Mouse (Mus musculus) inflammation-experienced regulatory T-cells, adult 6 months (primary cell): ENCODE results near the gene Rnf166. TPM values are rescaled to one million over a fixed set of nuclear protein-coding genes. Genes with fewer than 3 reads are reported as not detected.

Experiments used
- ATAC-seq: one replicate; pipeline ENCODE4 v1.8.0; 2017
- polyA plus RNA-seq, 3 experiments: library from polyadenylated mRNA; unstranded; fragments of 100-300 nt; shearing (Covaris generic); gene quantifications; one replicate each; pipeline ENCODE4 v1.2.1; 2017

Gene Rnf166
- polyA plus RNA-seq, 3 experiments from 2014 or later, result 30.5 to 56.1 (median 31.2) TPM

GRCm38 (mm10) chr8:122469407-122469806, 6.5 kb downstream of the Rnf166 start:
- ATAC-seq, result no peak

DNA sequence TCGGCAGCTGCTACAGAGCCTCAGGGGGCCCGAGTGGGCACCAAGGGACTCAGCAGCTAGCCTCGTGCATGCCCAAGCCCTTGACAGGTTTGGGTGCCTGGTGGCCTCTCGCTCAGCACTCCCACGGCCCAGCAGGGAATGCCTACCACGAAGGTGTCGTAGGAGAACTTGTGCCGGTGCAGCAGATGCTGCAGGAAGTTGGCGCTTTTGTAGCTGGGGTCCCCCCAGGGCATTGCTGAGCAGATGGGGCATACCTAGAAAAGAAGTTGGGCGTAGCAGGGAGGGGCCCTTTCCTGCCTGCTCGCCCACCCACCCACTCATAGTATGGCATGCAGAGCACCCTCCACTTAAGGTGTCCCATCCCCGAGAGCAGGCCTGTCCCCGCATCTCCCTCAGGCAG, 8.0 kb downstream of the Rnf166 start:
- no peak for ATAC-seq

DNA sequence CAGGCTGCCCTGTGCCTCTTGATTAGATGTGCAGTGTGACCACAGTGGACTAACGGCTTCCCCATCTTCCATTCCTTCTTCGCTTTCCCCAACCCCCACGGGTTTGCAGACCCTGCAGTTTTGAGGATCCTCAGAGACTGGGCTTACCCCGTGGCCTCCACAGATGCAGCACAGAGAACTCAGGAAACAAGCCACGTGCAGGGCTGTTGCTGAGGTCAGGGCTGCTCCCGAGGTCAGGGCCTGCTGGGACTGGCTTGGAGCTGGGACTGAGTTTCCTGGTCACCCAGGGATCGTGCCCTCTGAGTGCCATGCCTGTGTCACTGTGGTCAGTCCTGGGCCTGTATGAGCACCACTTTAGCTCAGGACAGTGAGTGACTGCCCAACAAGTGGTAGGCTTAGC, 10.9 kb downstream of the Rnf166 start:
- ATAC-seq, result no peak

DNA sequence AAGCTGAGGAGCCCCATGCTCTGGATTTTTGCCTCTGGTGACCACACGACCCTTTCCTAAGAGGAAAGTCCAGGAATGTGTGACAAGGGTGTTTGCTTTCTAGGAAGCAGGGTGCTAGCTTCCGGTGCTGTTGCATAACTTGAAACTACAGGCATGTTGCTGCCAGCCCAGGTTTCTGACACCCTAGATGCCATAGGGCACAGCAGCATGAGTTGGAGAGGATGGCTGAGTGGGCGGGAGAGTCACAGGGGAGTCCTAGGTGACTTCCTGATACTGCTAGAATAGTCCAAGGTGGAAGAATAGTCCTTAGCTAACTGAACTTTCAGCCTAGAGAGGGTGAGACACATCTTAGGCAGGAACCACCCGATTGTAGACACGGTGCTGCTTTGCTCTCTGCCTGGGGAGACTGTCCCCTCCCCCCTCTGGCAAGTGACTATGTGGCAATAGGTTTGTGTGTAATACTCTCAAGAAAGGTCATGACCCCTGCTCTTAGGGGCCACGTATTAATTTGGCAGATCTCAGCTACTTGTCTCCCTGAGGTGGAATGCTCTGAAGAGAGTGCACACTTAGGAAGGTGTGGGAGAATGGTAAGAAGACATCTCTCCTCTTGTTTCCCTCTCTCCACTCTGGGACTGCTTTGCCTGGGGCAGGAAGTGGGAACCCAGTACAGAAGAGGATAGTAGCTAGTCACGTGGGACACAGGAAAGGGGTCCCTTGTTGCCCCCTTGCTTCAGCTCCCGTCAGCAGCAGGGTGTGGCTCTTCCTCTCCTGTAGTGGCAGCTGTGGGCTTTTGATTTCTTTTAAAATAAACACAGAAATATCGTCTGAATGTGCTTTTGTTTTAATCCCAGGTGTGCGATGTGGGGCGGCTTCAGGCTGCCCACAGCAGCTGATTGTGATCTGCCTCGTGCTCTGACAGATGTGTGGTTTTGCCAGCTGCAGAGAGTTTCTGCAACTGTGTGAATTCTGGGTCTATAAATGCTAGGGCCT, 11.9 kb downstream of the Rnf166 start:
- ATAC-seq, result peak; percentile 29

DNA sequence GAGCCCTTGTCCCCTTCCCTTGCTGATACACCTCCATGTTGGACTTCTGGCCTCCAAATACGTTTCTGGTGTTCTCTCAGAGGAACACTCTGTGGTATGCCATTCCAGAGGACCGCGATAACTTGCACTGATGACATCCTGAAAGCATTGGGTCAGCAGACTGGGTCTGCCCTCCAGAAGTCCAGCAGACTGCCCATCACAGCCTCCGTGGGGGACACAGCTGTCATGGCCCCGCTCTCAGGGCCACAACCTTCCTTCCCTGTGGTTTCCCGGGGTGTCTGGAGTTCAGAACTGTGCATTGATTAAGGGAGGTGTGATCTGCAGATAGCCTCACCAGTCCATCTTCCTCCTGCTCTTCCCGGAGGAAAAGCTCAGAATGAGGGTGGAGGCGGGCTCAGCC, 13.4 kb downstream of the Rnf166 start:
- ATAC-seq, result no peak

DNA sequence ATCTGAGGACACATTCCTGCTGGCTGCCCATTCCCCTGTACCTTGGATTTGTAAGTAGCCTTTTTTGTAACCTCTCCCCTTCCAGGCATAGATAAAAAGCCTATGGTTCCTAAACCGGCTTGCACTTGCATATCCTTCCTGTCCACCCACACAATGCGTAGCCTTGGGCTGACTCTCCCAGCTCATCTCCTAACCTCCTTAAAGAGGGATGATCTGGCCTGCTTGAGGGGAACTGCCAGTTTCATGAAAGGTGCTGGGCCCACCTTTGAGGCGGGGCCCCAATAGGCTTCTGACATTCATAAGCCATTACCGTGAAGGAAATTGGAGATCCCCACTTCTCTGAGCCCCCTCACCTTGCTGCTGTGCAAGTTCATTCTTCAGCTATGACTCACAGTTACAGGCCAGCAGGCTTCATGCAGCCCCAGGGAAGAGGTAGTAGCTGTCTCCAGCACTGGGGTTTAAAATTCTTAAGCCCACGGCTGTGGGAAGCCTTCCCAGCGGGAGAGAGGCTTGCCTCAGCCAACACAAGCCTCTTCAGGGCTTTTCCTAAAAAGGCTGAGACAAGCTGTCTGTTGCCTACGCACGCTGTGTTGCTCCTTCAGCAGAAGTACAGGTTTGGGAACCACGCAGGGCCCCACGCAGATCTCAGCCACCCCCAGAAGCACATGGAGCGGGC, 14.3 kb downstream of the Rnf166 start:
- ATAC-seq, result no peak

DNA sequence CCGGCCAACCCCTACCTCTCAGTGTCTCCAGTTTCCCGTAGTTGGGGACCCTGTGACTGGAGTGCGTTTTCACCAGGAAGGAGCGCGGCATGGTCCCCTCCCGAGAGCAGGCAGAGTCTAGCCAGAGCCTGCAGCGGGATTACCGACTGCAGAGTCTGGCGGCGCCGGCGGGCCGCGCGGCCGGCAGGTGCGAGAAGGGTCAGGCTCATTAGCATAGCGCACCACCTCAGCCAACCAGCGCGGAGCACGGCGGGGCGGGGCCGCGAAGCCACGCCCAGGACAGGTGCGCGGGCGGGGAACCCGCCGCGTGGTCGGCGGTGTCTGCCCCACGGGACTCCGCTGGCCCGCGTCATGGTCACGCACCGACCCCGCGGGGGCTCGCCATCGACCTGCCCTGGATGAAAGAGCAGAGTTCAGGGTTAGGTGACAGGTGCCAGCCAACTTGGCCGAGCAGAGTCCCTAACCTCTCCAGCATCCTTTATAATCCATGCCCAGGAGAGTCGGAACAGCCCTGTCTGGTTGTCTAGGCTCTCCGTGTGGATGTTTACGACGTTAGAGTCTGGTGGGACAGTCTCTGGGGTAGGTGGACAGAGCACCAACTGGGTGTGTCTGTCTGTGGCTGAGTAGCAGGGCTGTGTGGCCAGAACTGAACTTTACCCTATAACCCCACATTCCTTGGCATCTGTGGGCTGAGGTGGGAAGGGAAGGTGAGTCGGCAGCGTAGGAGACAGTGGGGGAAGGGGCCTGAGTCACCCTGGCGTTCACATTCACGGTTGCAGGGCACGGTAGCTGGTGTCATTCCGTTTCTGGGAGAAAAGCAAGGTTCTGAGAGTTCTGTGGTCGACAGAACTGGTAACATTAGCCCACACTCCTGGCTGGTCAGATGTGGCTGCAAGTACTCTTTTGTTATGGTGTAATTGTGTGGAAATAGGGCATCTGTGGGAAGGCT, 15.1 kb downstream of the Rnf166 start, which contains the start of gene Snai3:
TSS of gene Snai3 (minus strand) at position 210 of the 949 bp plus-strand sequence.
- peak; percentile 40 for ATAC-seq

- ATAC-seq, result peak; percentile 66
These were observed 15.9 kb downstream of the Rnf166 start for GRCm38 (mm10) chr8:122459990-122460389.

GRCm38 (mm10) chr8:122459218-122459900, 16.5 kb downstream of the Rnf166 start:
- ATAC-seq, result no peak

GRCm38 (mm10) chr8:122457171-122457570, 18.7 kb downstream of the Rnf166 start:
- no peak for ATAC-seq

GRCm38 (mm10) chr8:122454409-122454808, 21.5 kb downstream of the Rnf166 start:
- ATAC-seq, result no peak

DNA sequence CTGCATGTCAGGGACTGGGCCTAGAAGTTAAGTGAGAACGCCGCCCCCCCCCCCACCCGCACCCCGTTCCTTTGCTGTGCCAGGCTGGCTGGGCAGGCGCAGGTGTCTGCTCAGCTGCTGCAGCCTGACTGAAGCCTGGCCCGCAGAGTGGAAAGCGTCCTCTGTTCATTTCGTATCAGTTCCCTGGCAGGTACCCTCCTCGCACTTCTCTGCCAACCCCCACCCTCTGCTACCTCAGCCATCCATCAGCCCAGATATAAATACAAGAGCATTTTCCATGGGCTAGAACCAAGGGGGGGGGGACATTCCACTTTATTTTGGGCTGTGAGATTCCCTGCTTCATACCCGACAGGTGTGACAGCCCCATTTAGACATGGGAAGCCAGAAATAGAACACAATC, 23.7 kb downstream of the Rnf166 start:
- no peak for ATAC-seq

- ATAC-seq, result no peak
These were observed 24.6 kb downstream of the Rnf166 start for GRCm38 (mm10) chr8:122451161-122451703.

DNA sequence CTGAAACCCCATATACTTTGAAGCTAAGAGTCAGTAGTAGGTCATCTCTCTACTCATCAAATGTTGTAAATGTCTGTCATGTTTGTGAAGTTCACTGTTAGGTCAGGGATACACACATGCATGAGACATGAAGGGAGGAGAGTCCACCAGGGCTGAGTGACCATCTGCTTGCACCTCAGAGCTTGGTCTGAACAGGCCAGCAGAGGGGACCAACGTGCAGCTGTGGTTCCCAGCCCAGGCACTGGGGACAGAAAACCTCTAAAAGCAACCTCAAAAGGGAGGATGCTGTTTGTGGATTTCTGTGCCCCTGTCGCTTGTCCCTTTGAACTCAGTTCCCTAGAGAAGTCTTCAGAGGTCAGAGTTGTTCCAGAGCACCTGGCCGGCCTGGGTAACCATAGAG, 30.7 kb downstream of the Rnf166 start:
- ATAC-seq, result no peak

DNA sequence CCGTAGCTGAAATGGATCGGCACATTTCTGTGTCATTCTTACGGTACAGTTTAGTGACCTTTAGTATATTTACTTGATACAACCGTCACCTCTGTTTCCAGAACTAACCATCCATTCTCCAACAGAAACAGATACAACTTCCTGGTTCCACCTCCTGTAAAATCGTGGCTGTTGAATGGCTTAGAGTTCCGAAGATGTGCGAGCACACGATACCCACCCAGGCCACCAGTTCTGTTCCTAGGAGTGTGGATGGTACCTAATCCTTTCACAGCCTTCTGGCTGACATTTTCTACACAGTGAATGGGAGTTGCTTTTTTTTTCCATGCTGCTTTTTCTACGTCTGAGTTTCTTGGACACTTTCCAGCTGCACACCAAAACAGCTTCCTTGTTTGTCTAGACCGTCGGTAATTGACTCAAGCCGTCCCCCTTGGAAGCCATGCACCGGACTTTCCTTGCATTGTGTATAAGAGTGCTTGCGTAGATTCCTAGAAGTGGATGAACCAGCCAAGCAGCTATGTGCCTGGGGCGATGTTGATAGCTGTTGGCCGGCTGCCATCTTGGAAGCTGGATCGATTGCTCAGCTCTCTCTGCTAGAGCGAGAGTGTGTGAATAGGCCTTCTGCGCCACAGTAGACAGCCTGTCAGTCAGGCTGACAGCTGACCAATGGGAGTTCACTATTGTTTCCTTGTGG, 31.7 kb downstream of the Rnf166 start:
- peak; percentile 36 for ATAC-seq

DNA sequence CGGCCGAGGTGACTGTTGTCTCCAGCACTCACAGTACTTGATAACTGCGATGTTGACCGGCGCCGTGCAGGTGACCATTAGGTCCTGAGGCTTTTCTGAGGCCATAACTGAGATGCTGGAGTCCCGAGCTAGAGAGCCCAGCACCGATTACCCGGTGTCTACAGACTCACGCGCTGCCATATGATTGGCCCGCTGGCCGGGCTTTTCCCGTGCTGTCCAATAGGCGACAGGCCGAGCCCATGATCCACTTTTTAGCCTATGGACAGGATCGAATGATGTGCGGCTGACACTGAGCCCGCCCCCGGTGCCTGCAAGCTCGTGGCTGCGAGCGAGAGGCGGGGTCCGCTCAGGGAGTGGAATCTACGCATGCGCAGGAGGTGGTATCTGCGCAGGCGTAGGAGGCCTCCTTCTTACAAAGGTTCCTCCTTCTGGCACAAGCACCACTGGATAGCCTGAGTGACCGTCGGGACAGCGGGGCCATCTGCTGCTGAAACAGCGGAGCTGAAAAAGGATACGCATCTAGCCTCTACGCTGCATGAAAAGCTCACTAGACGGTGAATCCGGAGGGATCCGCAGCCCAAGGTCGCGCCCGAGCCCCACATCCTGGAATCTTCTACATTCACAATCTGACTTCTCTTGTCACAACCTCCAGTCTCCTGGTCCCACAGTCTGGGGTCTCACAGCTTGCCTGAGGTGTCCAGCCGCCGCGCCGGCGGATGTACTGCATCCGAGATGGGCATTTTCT, 32.4 kb downstream of the Rnf166 start, which contains the start of gene Mvd:
TSS of gene Mvd (minus strand) at position 161 of the 745 bp plus-strand sequence.
- peak; percentile 98 for ATAC-seq

DNA sequence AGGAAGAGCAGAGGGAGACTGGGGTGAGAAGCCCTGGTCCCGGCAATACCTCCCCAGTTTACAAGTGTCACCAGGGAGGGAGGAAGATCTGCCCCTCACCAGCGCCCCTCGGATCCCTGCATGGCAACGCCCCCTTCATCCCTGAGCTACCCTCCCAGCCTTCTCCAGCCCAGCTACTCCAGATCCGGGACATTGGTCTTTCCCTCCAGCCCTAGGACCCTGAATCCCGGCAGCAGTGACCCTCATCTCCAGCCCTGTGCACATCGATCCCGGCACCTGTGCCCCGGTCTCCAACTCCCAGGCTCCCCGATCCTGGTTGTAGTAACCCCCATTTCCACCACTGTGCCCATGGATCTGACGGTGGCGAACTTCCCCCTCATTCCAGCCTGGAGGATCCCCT, 33.1 kb downstream of the Rnf166 start:
- ATAC-seq, result no peak

- no peak for ATAC-seq
These were observed 33.5 kb downstream of the Rnf166 start for GRCm38 (mm10) chr8:122442356-122442755.

GRCm38 (mm10) chr8:122441326-122441725, 34.5 kb downstream of the Rnf166 start:
- ATAC-seq, result no peak

DNA sequence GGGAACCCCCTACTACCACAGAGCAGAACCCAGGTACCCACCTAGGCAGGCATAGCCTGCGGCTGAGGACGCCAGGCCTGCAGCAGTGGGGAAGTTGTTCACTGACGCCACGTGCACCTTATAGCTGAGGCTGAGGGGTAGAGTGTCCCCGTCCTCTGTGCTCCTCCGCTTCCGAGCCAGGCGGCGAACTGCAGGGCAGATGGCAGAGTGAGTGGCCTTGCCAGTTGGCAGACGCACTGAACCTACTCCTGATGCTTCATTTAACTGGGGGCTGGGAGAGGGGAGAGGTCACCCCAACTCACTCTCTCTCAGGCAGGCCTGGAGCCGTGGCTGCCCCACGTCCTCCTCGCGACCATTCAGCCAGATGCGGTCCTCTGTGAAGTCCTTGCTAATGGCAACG, 36.5 kb downstream of the Rnf166 start:
- no peak for ATAC-seq
